Mouse (Mus musculus): Measurements from ENCODE around the gene Tnni3. TPM values are rescaled to one million over a fixed set of nuclear protein-coding genes. Genes with fewer than 3 reads are reported as not detected.
"Not testable (repeated sequence)": the region's sequence is repeated elsewhere in the genome, so short reads cannot be mapped to it uniquely, and the experiment has no call there.

Gene Tnni3
- not detected in 2 replicates for total RNA-seq (2015; ENCODE audit: low replicate concordance)
- total RNA-seq (2017; ENCODE audit: low replicate concordance) = not detected in 2 replicates

- peak; percentile 74; the same call in 1 of the 2 replicates for ATAC-seq (replicated peaks; ENCODE audit: low FRiP score, poor library complexity, severe bottlenecking)
Measured at GRCm38 (mm10) chr7:4524212-4524922, at the start of gene Tnni3. Gene Tnni3 (minus strand): TSS chr7:4524229.

GRCm38 (mm10) chr7:4572361-4572760 is 48.3 kb upstream of the Tnni3 start:
- ATAC-seq (replicated peaks; ENCODE audit: low FRiP score, poor library complexity, severe bottlenecking) = not testable (repeated sequence)

- ATAC-seq (replicated peaks; ENCODE audit: low FRiP score, poor library complexity, severe bottlenecking) = no peak
Measured at GRCm38 (mm10) chr7:4562660-4563059, 38.6 kb upstream of the Tnni3 start.

GRCm38 (mm10) chr7:4557167-4557560 is 33.1 kb upstream of the Tnni3 start:
- no peak; the same call in 1 of the 2 replicates for ATAC-seq (replicated peaks; ENCODE audit: low FRiP score, poor library complexity, severe bottlenecking)

- peak; percentile 96 for ATAC-seq (replicated peaks; ENCODE audit: low FRiP score, poor library complexity, severe bottlenecking)
Measured at GRCm38 (mm10) chr7:4556256-4557166, 32.5 kb upstream of the Tnni3 start.

- ATAC-seq (replicated peaks; ENCODE audit: low FRiP score, poor library complexity, severe bottlenecking) = no peak
Measured at GRCm38 (mm10) chr7:4547221-4547641, 23.2 kb upstream of the Tnni3 start, which contains the start of gene Syt5. Gene Syt5 (minus strand): TSS chr7:4547541.

- peak; percentile 36; the same call in 1 of the 2 replicates for ATAC-seq (replicated peaks; ENCODE audit: low FRiP score, poor library complexity, severe bottlenecking)
Measured at GRCm38 (mm10) chr7:4546591-4547131, 22.6 kb upstream of the Tnni3 start.

- ATAC-seq (replicated peaks; ENCODE audit: low FRiP score, poor library complexity, severe bottlenecking) = no peak
Measured at GRCm38 (mm10) chr7:4546050-4546449, 22.0 kb upstream of the Tnni3 start.

- ATAC-seq (replicated peaks; ENCODE audit: low FRiP score, poor library complexity, severe bottlenecking) = peak; percentile 64; the same call in 1 of the 2 replicates
Measured at GRCm38 (mm10) chr7:4542013-4542412, 18.0 kb upstream of the Tnni3 start.

- no peak for ATAC-seq (replicated peaks; ENCODE audit: low FRiP score, poor library complexity, severe bottlenecking)
Measured at GRCm38 (mm10) chr7:4541344-4541743, 17.3 kb upstream of the Tnni3 start.

GRCm38 (mm10) chr7:4539019-4539418 is 15.0 kb upstream of the Tnni3 start:
- no peak for ATAC-seq (replicated peaks; ENCODE audit: low FRiP score, poor library complexity, severe bottlenecking)

- ATAC-seq (replicated peaks; ENCODE audit: low FRiP score, poor library complexity, severe bottlenecking) = no peak
Measured at GRCm38 (mm10) chr7:4537181-4537580, 13.2 kb upstream of the Tnni3 start.

- no peak for ATAC-seq (replicated peaks; ENCODE audit: low FRiP score, poor library complexity, severe bottlenecking)
Measured at GRCm38 (mm10) chr7:4536369-4536768, 12.3 kb upstream of the Tnni3 start.

- ATAC-seq (replicated peaks; ENCODE audit: low FRiP score, poor library complexity, severe bottlenecking) = no peak
Measured at GRCm38 (mm10) chr7:4532005-4532729, 8.1 kb upstream of the Tnni3 start, which contains the start of gene Dnaaf3. Gene Dnaaf3 (minus strand): TSS chr7:4532453.

- not testable (repeated sequence) for ATAC-seq (replicated peaks; ENCODE audit: low FRiP score, poor library complexity, severe bottlenecking)
Measured at GRCm38 (mm10) chr7:4530166-4530565, 6.1 kb upstream of the Tnni3 start.

- no peak for ATAC-seq (replicated peaks; ENCODE audit: low FRiP score, poor library complexity, severe bottlenecking)
Measured at GRCm38 (mm10) chr7:4527302-4527689, 3.3 kb upstream of the Tnni3 start.

- ATAC-seq (replicated peaks; ENCODE audit: low FRiP score, poor library complexity, severe bottlenecking) = peak; percentile 82
Measured at GRCm38 (mm10) chr7:4526341-4527301, 2.6 kb upstream of the Tnni3 start.

All from erythroblast, adult 5-6 weeks (primary cell).